19 mouse cellular contexts compared by ENCODE assay signal in the genomic region with DNA sequence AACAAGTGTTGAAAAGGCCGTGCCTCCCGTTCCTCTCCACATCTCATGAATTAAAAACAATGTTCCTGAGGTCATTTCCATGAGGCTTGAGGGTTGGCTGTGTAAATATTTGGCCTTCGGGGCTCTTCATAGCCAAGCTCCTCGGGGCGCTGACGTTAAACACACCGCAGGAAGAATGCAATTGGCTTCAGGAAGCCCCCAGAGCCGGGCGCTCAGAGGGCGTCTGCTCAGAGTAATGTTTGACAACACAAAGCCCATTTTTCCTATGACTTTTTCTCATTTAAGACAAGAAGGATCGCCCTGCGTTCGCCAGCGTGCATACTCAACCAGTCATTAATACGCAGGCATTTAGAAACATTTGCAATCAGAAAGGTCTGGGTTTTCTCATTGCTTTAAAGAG.
"Had no signal": no experiment of that assay in that cellular context is flagged by ENCODE, and none has a peak within 500 bp of the region (broad histone marks: within the 10 kb centered on the region; RNA-seq: fewer than 3 reads in every experiment).

No protein-coding gene starts in this region.

- H3K36me3 ChIP-seq: kidney, embryonic 15.5 days; liver, embryonic 13.5 days; neural tube, embryonic 12.5 days; neural tube, embryonic 15.5 days had no signal

- H3K27ac ChIP-seq: kidney, embryonic 15.5 days; left cerebral cortex, adult 2 months; liver, embryonic 13.5 days; neural tube, embryonic 12.5 days; neural tube, embryonic 15.5 days had no signal

- H3K4me3 ChIP-seq: kidney, embryonic 15.5 days; left cerebral cortex, adult 2 months; liver, embryonic 13.5 days; neural tube, embryonic 12.5 days; neural tube, embryonic 15.5 days had no signal

- ATAC-seq: inflammation-experienced regulatory T-cells, adult 6 months had no signal

- H3K4me2 ChIP-seq: kidney, embryonic 15.5 days; liver, embryonic 13.5 days; midbrain, embryonic 11.5 days; neural tube, embryonic 12.5 days; neural tube, embryonic 15.5 days had no signal

- DNase-seq: kidney, adult 11 months; kidney, adult 8-10 months; kidney, postnatal 10 days; kidney, postnatal 36 days; layer of hippocampus, postnatal 36 days; liver, embryonic 13.5 days; lung, adult 2 months; lung, postnatal 14 days; midbrain, embryonic 14.5 days; right cerebral cortex, adult 18-20 months; right cerebral cortex, postnatal 14 days; right cerebral cortex, postnatal 4 days; thymus, postnatal 36 days had no signal

- H3K27me3 ChIP-seq: kidney, embryonic 15.5 days; liver, embryonic 13.5 days; neural tube, embryonic 12.5 days; neural tube, embryonic 15.5 days had no signal

- H3K9me3 ChIP-seq: kidney, embryonic 15.5 days; liver, embryonic 13.5 days; neural tube, embryonic 12.5 days; neural tube, embryonic 15.5 days had no signal

- H3K9ac ChIP-seq: kidney, embryonic 15.5 days; liver, embryonic 13.5 days; neural tube, embryonic 12.5 days; neural tube, embryonic 15.5 days had no signal

- H3K4me1 ChIP-seq: kidney, embryonic 15.5 days; liver, embryonic 13.5 days; neural tube, embryonic 12.5 days; neural tube, embryonic 15.5 days had no signal
